Mouse (Mus musculus) NIH3T3 (cell line): ENCODE results near the gene Txnip.

ENCODE experiments used
- DNase-seq: peaks from one replicate; pipeline ENCODE4 v3.0.0-alpha.2; 2012; ENCODE audit warnings: low read depth

Gene Txnip

DNA sequence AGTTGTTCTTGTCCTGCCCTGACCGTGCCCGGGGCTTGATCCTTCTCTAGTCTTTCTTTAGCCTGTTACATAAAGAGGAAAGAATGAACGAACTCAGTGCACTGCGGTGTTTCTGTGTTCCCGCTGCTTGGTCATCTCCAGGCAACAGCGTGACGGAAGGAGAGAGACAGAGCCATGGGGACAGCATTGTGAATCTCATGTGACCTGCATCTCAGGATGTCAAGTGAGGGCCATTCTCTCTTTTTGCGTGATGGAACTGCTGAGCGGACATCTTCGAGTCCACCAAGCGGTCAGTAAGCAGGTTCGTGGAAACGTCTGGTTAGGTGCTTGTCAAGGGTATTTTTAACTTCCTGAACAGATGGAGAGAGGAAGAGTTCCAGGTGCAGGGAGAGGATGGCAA is 11.7 kb downstream of the Txnip start:
- DNase-seq, result no peak

DNA sequence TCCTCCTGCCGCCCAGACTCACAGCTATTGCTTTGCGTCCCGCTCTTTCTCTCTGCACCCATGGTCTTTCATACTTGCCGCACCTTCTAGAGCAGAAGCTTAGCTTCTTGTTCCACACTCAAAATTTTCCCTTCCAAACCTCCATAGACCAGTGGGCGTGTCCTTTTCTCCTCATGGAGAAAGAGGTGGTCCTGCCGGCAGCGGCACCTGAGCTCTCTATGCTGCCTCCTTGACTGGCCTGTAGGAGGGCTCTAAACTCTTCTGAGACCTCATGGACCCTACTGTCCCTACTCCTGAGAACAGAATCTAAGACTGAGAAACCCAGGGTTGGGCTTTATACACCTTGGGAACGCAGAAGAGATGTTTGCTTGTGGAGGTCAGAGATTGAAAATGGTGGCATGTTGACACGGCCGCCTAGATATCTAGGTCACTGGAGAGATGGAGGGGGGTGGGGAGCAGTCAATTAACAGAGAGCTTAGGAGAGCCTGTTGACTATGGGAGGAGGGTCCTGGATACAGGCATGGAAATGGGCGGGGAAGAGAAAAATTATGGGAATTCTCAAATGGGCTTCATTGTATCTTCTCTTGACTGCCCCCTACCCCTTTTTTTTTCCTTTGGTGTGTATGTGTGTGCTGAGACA is 12.3 kb downstream of the Txnip start:
- DNase-seq, result no peak

DNA sequence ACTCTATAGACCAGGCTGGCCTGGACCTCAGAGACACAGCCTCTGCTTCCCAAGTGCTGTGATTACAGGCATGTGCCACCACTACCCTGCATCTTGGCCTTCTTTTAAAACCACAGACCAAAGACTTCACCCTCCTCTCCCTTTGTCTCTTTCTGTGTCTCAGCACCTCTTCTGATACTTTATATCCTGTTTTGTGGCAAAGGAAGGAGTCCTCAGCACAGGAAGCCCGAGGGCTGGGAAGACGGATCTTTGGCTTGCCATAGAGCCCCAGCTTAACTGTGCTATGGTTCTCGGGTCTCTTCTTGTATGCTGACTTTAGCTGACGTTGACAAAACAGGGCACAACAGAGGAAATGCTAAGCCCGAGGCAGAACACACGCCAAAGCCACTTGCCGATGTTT is 12.9 kb downstream of the Txnip start:
- no peak for DNase-seq

DNA sequence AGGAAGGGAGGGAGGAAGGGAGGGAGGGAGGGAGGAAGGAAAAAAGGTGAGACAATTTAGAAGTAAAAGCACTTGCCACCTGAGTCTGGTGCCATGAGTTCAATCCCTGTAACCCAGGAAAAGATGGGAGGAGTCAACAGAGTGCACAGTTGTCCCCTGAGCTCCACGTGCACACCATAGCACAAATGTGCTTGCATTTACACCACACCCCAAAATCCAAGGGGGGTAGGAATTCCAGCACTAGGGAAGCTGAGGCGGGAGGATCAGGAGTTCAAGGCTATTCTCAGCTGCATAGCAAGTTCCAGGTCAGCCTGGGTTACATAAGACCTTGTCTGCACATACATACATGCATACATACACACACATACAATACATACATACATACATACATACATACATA is 13.6 kb downstream of the Txnip start:
- DNase-seq, result no peak

DNA sequence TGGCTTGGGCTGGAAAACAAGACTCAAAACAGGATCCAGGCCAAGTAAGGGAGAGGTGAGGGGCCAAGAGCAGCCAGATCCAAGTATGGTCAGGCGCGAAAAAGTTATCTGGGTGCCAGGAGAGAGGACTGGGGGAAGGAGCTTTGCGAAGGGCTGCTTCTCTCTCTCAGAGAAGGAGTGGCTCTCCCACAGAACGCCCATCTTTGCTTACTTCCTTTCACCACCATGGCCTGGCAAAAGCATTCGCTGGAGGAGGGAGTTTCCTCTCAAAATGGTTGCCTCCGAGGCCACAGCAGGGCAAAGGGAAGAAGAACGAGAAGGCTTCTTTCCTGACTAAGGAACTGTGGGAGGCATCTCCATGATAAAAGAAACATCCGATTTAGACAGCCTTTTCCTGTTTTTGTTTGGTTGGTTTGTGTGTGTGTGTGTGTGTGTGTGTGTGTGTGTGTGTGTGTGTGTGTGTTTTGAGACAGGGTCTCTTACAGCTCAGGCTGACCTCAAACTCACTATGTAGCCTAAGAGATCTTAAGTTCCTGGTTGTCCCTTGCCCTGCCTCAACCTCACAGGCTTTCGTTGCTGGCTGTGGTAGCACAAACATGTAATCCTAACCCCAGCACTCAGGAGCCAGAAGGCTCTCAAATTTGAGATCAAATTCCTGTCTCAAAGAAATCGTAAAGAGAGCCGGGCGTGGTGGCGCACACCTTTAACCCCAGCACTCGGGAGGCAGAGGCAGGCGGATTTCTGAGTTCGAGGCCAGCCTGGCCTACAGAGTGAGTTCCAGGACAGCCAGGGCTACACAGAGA is 14.3 kb downstream of the Txnip start:
- DNase-seq, result no peak

DNA sequence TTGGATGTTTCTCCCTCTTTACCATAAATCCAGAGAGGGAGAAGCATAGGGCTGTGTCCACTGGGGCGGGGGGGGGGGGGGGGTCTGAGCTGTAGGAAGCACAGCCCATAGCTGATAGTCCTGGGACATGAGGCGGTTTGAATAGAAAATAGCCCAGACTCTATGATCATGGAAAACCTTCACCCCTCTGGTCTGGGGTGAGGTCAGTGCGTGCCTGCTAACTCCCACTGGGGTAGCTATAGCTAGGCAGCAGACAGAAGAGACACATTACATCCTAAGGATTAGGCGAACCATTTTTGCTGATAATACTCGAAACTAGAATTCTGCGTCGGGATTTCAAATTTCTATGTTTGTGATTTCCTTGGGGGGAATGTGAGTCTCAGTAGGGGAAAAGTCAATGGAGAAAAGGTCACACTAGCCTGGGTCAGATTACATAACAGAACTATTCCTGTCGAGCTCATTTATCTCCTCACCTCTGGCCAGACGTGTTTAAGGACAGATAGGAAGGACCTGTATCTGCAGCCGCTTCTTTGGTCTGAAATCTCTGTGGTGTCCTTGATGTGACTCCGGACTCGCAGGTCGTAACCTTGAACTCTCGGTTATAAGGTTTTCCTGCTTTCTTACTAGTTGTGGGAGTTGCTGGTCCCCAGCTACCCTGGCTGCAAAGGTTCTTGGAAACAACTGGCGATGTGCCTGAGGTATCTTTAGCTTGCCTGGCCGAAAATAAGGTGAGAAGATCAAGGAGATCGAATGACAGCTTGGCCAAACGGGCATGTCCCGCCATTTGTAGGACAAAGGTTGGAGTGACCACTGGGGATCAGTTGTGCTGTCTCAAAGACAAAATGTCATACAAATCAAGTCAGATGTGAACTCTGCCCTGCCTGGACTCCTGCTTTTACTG is 16.1 kb downstream of the Txnip start:
- no peak for DNase-seq

DNA sequence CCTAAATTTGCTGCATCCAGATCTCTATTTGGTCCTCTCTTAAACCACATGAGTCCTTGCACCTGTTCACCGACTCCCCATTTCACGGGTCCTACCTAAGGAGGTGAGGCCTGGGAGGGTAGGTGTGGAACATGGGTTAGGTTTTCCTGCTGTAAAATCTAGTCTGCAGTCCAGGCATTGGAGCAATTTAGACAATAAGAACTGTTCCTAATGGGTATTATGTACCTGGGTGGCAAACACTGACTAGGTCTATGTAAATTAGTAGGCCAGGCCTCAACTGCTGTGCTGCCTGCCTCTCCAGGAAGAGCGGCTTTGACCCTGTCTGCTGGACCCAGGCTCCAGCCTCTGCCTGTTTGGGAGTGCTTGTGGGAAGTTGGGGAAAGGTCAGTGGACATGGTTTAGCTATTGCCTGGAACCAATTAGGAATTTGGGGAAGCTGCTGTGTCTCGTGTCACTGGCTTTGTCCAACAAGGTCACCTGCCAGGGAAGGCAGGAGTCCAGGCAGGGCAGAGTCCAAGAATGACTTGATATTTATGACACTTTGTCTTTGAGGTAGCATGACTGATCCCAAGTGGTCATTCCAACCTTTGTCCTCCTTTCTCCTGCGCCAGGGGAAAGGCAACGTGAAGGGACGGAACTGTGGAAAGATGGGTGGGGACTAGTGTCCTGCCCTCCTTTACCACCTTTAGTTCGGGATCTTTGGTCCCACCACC is 17.7 kb downstream of the Txnip start:
- DNase-seq, result no peak

DNA sequence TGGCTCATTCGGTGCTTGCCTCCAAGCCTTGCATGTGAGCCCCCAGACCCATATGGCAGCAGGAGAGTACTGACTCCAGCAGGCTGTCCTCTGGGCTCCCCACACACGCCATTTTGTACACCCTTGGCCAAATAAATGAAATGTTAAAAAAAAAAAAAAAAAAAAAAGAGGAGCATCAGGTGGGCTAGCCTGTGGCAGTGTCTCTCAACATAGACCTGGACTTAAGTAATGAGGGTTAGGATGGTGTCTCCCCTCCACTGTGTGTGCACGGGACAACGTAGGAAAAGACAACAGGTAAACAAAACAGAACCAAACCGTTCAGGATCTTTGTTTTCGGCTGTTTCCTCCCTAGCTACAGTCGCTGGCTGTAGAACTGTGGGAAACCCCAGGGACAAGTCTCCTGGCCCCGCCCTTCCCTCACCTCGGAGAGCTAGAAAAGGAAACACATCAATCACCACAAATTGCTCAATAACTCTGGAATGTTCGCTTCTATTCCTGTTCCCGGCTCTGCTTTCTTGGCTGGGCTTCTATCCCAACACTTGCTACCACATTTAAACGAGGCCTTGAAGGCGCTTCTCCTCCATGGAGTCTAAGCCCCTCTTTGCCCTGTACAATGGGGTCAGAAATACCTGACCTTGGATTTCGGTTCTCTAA is 18.4 kb downstream of the Txnip start:
- peak; percentile 91 for DNase-seq

DNA sequence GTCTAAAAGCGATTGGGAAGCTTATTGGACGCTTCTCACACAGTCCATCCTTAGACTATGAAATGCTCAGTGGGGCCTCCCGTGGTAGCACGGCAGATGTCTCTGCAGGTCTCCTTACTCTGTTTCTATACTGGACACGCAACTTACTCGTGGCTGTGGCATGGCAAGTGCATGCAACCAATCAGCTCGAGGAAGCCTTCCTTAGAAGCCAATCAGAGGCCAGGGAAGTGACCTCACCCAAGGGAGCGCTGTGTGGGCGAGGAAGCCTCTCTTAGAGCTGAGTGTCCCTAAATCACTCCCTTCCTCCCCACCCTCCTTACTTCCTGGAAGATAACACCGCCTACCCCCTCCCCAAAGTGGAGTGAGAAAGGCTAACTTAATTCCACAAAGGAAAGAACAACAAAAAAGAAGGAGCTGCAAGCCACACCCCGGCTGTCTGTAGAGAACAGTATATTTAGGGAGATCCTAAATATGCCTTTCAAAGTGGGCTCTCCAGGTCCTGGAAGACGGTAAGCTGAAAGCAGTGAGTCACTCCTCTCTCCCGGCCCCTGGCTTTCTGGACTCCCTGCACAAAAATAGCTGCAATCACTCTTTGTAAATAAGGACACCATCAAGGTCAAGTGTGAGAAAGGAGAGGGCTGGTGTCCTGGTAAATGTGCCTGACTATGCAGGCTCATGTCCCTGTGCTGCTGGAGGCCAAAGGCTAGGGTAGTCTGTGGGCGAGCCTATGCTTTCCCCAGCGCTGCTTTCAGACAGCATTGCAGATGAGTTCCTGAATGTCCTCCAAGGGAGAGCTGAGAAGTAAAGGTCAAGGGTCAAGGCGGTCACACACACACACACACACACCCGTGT is 19.2 kb downstream of the Txnip start, which contains the start of gene Gm16253:
Gene Gm16253 (plus strand): TSS at position 295 of the 852 bp plus-strand sequence.
- DNase-seq, result peak; percentile 95

DNA sequence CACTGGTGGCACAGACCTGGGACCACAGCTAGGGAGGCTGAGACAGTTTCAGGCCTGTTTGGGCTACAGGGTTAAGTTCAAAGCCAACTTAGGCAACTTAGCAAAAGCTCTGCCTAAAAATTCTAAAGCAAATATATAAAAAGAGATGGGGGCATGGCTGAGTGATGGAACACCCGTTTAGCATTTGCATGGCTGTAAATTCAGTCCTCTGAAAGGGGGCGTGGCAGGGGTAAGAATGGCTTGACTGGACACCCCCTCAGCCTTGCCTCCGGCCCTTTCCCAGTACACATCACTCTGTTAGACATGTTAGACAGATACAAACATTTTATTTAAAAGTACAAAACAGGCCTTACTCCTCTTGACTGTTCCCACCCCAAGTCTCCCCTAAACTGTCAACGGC is 19.8 kb downstream of the Txnip start:
- peak; percentile 73 for DNase-seq

DNA sequence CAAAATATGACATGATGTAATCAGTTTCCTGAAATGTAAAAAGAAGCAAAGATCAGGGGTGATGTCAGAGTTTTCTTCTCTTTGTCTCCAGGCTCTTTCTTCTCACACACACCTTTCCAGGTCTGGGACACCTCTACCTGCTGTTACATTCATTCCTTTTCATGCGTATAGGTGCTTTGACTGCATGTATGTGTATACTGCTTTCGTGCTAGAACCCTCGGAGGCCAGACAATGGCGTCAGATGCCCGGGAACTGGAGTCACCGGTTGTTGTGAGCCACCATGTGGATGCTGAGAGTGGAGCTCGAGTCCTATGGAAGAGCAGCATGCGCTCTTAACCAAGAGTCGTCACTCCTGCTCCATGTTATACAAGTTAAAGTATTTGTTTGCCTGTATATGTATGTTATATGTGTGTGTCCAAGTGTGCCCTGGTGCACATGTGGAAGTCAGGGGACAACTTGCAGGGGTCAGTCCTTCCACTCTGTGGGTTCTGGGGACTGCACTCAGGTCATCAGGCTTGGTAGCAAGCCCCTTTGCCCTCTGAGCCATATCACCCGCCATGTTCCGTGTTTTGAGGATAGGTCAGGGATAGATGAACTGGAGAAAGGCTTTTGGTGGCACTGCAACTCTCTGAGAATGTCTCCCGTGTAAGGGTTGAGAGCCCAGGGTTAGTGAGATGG is 20.9 kb downstream of the Txnip start:
- no peak for DNase-seq

DNA sequence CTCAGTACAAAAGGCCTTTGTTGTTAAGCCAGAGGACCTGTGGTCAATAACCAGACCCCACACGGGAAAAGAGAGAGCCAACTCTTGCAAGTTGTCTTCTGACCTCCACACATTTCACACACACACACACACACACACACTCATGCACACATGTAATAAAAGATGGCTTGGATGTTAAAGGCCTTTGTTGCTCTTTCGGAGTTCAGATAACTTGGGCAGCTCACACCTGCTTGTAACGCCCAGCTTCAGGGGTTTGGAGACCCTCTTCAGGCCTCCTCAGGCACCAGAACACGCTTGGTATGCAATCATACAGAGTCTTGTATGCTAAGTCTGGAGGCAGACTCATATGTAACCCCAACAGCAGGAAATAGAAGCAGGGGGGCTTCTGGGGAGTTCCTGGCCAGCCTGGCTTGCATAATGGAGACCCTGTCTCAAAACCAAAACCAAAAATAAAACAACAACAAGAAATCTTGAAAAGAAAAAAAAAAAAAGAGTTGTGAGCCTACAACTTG is 21.5 kb downstream of the Txnip start:
- no peak for DNase-seq

DNA sequence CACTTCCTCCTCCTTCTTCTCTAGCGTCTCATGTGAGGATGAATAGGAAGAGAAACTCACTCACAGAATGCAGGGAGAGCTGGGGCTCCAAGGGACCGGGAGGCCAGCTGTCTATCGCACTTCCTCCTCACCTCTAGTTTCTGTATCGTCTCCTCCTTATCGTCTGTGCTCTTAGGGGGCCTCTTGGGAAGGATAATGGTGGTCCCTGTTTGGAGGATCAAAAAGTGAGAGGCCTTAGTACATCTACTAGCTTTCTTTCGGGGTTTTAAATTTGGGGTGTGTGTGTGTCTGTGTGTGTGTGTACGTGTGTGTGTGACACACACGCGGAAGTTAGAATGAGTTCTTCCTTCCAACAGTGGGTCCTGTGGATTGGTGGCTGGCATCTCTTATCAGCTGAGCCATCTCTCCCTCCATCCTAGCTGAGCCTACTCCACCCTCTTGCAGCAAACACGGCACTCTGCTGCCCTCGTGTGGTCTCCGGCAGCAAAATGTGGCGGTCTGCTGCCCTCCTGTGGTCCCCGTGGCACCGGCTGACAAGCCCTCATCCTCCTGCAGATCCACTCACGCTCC is 22.2 kb downstream of the Txnip start:
- DNase-seq, result peak; percentile 96

DNA sequence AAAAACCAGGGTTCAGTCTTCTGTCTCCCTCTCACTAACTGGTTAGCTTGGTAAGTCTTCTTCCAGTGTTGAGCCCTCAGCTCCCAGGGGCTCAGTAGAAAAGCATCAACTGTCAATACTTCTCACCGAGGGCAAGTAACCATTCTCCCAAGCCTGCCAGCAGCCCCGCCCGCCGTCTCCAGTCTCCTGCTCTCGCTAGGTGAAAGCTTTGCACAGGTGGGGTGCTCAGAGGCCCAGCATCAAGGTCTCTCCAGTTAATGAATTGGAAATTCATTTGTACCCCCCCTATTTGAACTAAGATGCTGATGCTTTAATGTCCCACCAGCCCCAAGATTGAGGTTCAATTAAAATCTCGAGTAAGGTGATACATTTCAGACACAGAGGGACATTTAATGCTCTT is 23.4 kb downstream of the Txnip start:
- DNase-seq, result no peak

DNA sequence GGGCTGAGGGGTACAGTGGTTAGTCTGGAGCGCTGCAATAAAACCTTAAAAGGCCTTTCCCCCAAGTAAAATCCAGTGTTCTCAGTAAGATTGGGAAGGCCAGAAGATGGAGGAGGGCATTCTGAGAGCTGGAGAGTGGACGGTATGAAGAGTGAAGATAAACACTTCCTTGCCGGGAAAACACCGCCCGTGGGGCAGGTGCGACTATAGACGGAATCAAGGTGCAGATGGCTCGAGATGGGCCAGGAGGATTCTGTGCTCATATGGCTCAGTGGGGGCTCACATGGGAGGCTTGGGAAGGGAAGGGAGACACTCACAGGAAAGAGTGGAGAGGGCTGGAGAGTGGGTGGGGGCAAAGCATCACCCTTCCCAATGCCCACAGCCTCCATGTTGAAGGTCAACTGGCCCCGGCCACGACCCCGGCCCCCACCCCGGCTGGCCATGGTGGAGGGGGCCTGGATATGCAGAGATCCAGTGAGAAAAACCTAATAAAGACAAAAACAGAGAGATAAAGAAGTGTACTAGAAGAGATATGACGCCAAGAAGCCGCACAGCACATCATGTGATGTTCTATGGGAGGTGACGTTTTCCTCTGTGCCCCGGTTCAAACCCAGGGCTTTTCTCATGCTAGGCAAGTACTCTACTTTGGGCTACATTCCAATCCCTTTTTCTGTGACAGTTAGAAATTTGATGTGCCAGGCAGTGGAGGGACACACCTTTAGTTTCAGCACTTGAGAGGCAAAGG is 24.2 kb downstream of the Txnip start:
- DNase-seq, result no peak

DNA sequence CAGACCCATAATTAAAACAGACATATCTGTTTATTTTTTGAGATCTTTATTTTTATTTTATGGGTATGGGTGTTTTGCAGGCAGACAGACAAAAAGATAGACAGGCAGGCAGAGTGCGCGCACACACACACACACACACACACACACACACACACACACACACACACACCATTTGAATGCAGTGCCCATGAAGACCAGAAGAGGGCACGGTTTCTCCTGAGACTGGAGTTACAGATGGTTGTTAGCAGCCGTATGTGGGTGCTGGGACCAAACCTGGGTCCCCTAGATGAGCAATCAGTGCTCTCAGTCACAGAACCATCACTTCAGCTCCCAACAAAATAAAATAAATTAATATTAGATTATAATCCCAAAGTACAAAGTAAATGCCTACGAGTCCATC is 25.6 kb downstream of the Txnip start:
- no peak for DNase-seq

DNA sequence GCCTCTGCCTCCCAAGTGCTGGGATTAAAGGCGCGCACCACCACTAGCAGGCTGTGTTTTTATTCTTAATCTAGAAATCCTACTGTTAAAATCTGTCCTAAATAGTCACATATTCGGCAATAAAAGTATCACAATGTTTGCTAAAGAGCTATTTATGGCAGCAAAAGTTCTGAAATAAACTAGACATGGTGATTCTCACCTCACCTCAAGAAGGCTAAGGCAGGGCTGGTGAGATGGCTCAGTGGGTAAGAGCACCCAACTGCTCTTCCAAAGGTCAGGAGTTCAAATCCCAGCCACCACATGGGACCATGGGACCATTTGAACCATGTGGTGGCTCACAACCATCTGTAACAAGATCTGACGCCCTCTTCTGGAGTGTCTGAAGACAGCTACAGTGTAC is 32.9 kb downstream of the Txnip start:
- no peak for DNase-seq

DNA sequence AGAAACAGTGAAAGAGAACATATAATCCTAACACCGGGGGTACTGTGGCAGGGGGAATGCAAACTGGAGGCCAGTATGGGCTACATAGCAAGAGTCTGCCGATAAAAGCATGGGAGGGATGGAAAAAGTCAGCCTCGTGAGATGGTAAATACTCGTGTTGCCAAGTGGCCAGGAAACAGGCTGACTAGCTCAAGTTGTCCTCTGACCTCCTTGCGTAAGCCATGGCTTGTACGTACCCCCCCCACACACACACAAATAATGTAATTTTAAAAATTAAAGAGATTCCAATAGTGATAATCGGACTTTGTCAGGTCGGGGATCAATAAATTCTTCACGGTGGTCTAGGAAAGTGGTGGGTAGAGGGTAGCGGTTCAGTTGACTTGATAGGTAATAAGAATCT is 35.6 kb downstream of the Txnip start:
- peak; percentile 71 for DNase-seq
